Comparison of ENCODE assay signal across 16 mouse cellular contexts in genomic region chr5:139441726-139442018, GRCm38 (mm10). TPM values are rescaled to one million over a fixed set of nuclear protein-coding genes. Genes with fewer than 3 reads are reported as not detected.
"Had no signal": no experiment of that assay in that cellular context is flagged by ENCODE, and none has a peak within 500 bp of the region (broad histone marks: within the 10 kb centered on the region; RNA-seq: fewer than 3 reads in every experiment).

No protein-coding gene starts in this region.

- H3K4me3 ChIP-seq: limb, embryonic 10.5 days; liver, embryonic 15.5 days; stomach, embryonic 15.5 days had no signal

- H3K9ac ChIP-seq: liver, embryonic 15.5 days; stomach, embryonic 15.5 days had no signal

- H3K27me3 ChIP-seq: liver, embryonic 15.5 days; stomach, embryonic 15.5 days had no signal

- H3K4me2 ChIP-seq: liver, embryonic 11.5 days; liver, embryonic 15.5 days; stomach, embryonic 15.5 days had no signal

- H3K27ac ChIP-seq: limb, embryonic 10.5 days; liver, embryonic 15.5 days; stomach, embryonic 15.5 days had no signal

- ATAC-seq: intestine, postnatal 0 days; lung, postnatal 0 days had no signal

- H3K36me3 ChIP-seq: liver, embryonic 15.5 days had no signal

- H3K9me3 ChIP-seq: limb, embryonic 10.5 days; liver, embryonic 15.5 days; stomach, embryonic 15.5 days had no signal

- DNase-seq: kidney, adult 8-10 months; kidney, postnatal 25 days; layer of hippocampus, adult 9-11 months; lung, adult 2 months; lung, postnatal 36 days; right cerebral cortex, postnatal 14 days; thymus, adult 2 months; thymus, postnatal 25 days had no signal

- H3K4me1 ChIP-seq: liver, embryonic 15.5 days had no signal

RNA-seq across cellular contexts. Expression of gene Gper1, which starts 18.7 kb away (rescaled TPM):
- total RNA-seq: megakaryocyte progenitor cell, adult 5-6 weeks had no signal

RNA-seq across cellular contexts. Expression of gene C130050O18Rik, which starts 36.6 kb away (rescaled TPM):
- total RNA-seq: midbrain, postnatal 0 days had no signal
- polyA plus RNA-seq: midbrain, postnatal 0 days had no signal
